Mouse (Mus musculus) right cerebral cortex, postnatal 4 days (tissue): ENCODE measurements at regions not wholly inside any gene's neighbourhood (a gene's known extent, or its start where the extent isn't known, plus 50 kb on each side); places are given as distances from the start of the nearest gene placed in this dataset.
"Not testable (repeated sequence)": the region's sequence is repeated elsewhere in the genome, so short reads cannot be mapped to it uniquely, and the experiment has no call there.

Experiments used
- DNase-seq: peaks from one replicate; pipeline ENCODE4 v3.0.0-alpha.2; 2022

GRCm38 (mm10) chr14:19080001-19080400 lies 185.9 kb upstream of the Ube2e2 start:
- DNase-seq = not testable (repeated sequence)

GRCm38 (mm10) chr14:19041984-19042760 lies 148.1 kb upstream of the Ube2e2 start:
- DNase-seq = peak; percentile 86

GRCm38 (mm10) chr14:19020102-19020501 lies 126.0 kb upstream of the Ube2e2 start:
- no peak for DNase-seq

GRCm38 (mm10) chr14:19015406-19015805 lies 121.3 kb upstream of the Ube2e2 start:
- DNase-seq = no peak

GRCm38 (mm10) chr14:19013558-19013957 lies 119.5 kb upstream of the Ube2e2 start:
- DNase-seq = not testable (repeated sequence)

GRCm38 (mm10) chr14:18983901-18984300 lies 89.8 kb upstream of the Ube2e2 start:
- no peak for DNase-seq

- no peak for DNase-seq
Observed at GRCm38 (mm10) chr14:18963864-18964263, 69.8 kb upstream of the Ube2e2 start.

GRCm38 (mm10) chr14:18963287-18963686 lies 69.2 kb upstream of the Ube2e2 start:
- DNase-seq = no peak
